Mouse (Mus musculus) erythroblast, embryonic 14.5 days (primary cell): ENCODE results near the gene Cdk8.

Experiments
- GATA1 ChIP-seq: IDR thresholded peaks from 2 replicates; pipeline ENCODE4 v1.6.1; 2012; ENCODE audit warnings: low read length, inconsistent platforms, mixed read lengths
- TAL1 ChIP-seq: IDR thresholded peaks from 3 replicates; pipeline ENCODE4 v1.6.1; 2012; ENCODE audit warnings: low read length, inconsistent platforms, mixed read lengths

DNA sequence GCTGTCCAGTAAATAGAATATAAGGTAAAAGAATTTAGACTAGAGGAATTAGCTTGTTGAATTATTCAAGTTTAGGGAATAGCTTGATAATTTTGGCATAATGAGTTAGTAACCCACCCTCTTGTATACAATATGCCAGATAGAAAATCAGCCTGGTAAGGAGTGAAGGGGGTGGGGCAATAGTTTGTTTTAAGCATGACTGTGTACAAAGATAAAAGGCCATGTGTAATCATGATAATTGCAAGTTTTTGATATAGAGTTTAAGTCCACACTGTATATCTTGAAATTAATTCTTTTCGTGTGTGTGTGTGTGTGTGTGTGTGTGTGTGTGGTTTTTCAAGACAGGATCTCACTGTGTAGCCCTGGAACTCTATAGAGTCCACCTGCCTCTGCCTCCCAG is 3.3 kb downstream of the Cdk8 start:
- no peak for TF ChIP-seq TAL1
- TF ChIP-seq GATA1, result no peak
